Mouse (Mus musculus) A20 (cell line): ENCODE measurements around the gene Nfu1.
"Not testable (repeated sequence)": the region's sequence is repeated elsewhere in the genome, so short reads cannot be mapped to it uniquely, and the experiment has no call there.

Experiments used
- DNase-seq: peaks from one replicate; pipeline ENCODE4 v3.0.0-alpha.2; 2011; ENCODE audit warnings: low read depth, low spot score

The Nfu1 gene

DNA sequence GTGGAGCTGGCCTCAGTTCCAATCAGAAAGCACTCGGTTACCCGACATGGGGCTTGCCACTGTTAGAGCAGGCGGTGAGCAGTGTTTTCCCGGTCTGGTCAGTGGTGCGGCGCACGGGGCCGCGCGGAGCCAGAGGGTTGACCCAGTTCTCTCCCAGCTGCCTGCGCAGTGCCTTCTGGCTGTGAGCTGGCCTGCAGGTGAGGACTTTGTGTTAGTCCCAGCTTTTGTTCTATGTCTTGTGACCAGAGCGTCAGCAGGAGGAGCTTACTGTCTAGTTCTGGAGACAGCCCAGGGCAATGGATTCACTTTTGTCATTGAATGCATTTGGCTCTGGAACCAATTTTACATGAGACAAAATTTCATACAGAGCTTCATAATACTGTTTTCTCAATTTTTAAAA lies 12.8 kb downstream of the Nfu1 start:
- no peak for DNase-seq

DNA sequence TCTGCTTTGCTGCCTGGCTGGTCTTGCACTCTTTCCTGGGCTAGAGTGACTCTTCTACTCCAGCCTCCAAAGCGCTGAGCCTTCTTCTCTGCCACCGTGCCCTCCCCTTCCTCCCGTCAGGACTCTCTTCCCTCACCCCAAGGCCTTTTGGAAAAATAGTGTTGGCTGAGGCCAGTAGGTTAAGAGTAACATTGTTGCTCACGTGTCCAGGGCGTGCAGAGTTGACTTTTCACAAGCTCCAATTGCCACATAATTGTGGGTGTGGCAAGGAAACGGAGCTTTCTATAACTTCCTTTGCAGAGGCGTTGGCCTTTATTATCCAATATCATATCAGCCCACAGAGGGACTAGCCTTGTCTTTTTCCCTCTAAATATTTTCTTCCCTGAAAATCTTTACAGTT lies 17.9 kb downstream of the Nfu1 start:
- no peak for DNase-seq

DNA sequence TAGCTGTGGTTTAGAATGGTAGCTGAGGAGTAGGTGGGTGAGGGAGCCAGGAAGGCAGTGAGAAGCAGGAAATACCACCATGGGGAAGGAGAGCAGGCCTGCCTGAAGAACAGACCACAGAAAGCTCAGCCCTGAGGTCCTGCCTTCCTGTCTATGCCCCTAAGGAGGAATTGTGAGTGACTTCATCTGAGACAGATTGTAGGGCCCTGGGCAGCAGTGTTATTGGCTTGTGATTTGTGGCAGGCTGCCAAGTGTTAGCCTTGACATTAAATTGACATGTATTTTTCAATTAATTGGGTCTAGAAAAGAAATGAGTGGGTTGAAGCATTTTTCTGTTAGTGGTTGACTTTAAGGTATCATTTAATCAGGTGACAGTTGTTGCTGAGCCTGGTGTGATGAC lies 19.8 kb downstream of the Nfu1 start:
- no peak for DNase-seq

DNA sequence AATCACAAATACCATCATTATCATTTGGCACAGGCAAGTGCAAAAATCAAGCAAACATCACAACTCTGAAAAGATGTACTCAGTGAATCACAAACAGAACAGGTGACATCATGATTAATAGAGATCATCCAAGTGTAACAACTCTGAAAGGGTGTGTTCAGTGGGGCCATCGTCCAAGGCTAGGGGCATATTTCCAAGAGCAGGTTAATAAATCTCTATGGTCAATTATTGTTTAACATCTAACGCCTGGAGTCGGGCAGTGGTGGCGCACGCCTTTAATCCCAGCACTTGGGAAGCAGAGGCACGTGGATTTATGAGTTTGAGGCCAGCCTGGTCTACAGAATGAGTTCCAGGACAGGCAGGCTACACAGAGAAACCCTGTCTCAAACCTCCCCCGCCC lies 22.3 kb downstream of the Nfu1 start:
- DNase-seq: not testable (repeated sequence)

DNA sequence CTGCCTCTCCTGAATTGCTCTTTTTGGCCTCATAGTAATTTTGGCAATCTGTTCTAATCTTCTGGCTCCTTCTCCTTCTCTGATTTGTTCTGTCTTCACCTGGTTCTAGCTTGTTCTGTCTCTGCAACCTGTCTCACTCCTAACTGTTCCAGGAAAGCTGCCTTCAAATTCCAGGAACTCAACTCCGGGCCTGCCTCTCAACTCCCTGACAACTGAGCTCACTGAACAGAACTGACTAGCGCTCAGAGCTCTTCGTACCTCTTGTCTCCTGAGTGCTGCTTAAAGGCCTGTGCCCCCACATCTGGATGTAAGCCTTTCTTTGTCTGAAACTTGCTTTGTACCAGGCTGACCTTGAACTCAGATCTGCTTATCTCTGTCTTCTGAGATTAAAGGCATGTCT lies 23.4 kb downstream of the Nfu1 start:
- no peak for DNase-seq

DNA sequence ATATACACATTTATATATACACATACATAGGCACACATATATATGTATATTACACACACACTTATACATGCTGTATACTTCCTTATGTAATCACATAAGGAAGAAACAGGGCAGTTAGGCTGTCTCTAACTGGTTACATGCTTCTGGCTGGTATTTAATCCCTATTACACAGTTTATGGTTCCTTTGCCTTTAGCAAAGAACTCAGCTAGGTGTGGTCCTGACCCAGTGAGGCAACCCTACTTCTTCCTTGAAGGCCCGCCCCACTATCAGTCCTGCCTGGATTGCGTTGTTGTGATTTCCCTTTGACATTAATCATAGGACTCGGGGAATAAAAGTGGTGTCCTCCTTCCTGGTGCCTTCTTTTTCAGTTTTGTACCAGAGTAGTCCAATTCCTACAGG lies 25.4 kb downstream of the Nfu1 start:
- no peak for DNase-seq

DNA sequence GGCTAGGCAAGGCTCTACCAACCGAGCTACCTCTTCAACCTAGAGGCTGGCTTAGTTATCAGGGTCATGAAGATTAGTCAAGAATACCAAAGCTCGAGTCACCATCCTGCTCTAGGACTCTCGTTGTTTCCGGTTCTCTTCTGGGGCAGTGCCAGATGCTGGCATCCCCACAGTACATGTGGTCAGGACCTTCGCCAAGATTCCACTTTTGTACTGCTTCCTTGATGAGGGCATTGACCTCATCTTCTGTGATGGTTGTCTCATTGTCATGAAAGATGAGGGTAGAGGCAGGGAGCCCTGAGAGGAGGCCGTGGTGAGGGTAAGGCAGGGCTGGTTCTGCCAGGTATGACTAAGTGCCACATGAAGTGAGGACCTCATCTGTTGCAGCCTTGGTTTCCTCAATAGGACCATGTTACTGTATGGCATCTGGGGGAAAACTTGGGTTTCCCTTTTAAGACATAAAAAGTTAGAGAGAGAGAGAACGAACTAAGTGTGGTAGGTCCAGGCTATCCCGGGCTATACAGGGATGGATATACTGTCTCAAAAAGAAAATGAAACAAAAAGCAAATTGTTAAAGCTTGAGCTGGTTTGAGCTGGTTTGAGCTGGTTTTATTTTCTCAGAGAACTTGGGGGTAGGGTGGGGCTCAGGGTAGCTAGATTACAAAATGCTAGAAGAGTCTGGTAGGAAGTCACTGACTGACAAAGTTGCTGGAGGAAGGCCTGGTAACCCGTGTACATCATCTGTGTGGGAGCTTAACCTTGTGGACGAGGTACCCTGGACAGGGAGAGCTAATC lies 29.0 kb downstream of the Nfu1 start:
- DNase-seq: no peak

DNA sequence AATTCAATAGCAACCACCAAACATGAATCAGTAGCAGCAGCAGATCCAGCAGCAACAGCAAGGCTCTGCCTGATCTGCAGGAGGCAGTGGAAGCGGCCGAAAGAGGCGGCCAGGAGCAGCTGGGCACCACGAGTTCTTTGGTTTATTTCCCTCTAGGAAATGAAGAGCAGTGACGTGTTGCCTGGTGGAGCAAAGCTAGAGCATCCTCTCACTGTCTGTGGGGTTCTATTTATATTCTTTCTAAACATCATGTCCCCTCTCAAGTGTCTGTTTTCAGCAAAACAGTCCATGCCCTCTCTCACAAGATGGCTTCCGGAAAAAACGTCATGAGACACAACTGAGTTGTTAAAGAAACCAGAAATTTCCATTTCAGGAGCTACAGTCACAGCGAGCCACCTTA lies 30.1 kb downstream of the Nfu1 start:
- DNase-seq: no peak

DNA sequence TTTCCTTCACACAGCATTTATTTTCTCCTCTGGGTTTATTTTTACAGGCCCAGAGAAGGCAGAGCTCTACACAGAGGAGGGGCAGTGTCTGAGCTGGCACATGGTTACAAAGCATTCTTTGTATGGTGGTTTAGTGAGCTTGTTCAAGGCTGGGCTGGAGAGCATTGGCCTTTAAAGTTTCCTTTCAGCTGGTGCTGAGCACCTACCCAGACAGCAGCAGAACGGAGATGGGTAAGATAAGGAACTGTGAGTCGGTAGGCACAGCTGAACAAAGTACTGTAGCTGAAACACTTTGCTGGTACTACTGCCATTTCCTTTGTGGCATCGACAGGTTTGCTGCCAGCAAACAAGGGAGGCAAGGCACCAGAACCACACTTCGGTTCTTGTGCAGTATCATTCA lies 31.9 kb downstream of the Nfu1 start:
- DNase-seq: no peak

DNA sequence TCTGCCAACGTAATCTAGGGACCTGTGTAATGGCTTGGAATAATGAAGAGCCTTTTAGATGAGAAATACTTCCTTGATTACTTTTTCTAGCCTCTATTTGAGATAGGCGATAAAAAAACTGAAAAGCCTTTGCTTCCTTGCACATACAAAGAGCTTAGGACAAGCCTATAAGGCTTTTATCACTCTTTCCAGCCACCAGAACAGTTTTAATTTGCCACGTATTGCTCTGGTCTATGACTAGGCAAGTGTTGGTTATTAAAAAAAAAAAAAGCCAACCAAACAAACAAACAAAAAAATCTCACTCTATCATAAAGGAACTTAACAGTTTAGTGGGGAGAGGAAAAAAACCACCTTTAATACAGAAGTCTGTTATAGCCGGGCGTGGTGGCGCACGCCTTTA lies 32.4 kb downstream of the Nfu1 start:
- DNase-seq: no peak

DNA sequence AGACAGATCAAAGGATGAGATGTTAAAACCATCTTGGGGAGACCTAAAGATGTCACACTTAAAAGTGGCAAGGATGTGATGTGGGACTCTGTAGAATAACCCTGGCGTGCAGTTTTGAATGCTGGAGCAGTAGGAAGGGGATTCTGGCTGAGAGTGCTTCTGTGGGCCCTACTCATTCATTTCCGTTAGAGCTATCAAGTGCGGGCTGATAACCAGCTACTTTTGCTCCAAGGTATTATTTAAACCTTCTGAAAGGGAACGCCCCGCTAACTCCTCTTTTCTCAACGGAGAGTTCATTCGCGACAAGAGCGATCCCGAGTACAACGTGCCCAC lies 32.9 kb downstream of the Nfu1 start:
- DNase-seq: no peak

DNA sequence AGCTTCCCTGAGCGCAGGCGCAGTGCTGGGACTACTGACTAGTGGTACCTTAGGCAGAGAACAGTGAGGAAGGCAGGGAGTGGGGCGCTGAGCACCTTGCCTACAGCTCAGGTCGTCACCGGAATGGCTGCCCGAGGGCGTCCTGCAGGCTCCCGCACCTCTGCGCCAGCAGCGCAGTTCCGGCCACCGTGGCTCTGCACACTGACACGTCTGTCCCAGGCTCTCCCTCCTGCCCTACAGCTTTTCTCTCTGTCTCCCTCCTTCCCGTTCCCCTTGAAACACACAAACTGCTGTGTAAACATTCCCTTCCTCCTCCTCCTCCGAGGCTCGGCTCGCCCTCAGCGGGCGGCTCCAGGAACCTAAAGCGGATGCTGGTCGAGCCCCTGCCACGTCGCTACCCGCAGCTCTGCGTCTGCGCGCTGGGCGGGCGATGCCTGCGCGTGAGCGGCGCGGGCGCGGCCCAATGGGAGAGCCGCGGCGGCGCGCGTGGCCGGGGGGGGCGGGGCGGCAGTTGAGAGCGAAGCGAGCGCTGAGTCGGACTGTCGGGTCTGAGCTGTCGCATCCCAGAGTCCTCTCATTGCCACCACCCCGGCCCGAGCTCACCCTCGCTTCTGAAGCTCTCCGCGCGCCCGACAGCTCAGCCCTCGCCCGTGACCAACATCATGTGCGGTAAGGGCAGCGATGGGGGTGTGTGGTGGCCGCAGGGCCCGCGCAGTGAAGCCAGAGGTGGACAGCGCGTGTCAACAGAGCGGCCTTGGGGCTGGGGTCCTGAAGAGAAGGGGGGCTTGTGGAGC lies 33.5 kb downstream of the Nfu1 start, which contains the start of gene Gfpt1:
Gene Gfpt1, plus strand, starts transcription at position 510 of the 794 bp plus-strand sequence.
- peak; percentile 96 for DNase-seq

DNA sequence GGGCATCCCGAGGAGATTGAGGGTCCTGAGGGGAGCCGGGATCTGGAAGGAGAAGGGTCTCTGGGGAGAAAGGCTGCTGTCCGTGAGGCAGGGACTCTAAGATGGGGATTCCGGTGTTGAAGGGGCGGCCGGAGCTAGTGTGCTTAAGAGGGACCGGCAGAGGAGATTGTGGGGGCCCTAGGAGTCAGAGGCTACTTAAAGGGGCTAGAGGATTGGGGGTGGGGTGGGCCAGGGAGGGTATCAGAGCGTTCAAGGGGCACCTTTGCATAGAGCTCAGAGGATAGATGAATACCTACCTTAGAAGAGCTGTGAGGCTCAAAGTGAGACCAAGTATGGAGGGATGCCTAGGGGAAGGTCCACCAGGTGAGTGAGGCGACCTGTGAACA lies 34.1 kb downstream of the Nfu1 start:
- DNase-seq: peak; percentile 58

DNA sequence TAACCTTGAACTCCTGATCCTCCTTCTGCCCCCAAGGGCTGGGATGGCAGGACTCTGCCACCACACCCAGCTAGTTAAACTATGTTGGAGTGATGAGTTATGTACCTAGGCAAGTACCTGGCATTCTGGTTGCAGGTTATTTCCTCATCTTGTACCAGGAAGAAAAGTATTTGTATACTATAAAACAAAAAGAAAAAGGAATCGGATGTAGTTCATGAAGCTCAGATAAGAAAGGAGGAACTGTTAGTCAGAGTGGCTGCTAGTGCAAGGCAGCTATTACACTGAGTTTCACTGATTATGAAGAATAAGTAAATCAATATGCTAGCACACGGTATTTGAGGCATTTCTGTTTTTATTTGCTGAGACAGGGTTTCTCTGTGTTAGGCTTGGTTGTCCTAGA lies 35.9 kb downstream of the Nfu1 start:
- no peak for DNase-seq

DNA sequence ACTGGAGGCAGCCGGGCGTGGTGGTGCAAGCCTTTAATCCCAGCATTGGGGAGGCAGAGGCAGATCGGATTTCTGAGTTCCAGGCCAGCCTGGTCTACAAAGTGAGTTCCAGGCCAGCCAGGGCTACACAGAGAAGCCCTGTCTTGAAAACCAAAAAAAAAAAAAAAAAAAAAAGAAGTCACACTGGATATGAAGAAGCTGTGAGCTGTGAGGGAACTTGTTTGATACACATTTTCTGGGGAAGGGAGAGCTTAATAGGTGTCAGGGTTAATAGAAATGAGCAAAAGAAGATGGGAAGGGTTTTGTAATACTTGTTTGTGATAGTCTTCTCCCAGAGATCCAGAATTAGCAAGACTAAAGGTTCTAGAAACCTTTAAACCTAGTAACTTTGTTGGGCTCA lies 36.5 kb downstream of the Nfu1 start:
- no peak for DNase-seq

DNA sequence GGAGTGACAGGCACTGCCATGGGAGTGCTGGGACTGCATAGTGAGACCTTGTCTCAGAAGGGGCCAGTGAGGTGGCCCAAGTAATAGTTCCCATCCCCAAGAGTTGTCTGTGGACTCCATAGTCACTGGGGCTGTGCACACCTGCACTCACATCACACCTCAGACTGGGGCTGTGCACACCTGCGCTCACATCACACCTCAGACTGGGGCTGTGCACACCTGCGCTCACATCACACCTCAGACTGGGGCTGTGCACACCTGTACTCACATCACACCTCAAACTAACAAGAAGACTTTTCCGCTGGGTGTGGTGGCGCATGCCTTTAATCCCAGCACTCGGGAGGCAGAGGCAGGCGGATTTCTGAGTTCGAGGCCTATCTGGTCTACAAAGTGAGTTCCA lies 39.7 kb downstream of the Nfu1 start:
- not testable (repeated sequence) for DNase-seq

DNA sequence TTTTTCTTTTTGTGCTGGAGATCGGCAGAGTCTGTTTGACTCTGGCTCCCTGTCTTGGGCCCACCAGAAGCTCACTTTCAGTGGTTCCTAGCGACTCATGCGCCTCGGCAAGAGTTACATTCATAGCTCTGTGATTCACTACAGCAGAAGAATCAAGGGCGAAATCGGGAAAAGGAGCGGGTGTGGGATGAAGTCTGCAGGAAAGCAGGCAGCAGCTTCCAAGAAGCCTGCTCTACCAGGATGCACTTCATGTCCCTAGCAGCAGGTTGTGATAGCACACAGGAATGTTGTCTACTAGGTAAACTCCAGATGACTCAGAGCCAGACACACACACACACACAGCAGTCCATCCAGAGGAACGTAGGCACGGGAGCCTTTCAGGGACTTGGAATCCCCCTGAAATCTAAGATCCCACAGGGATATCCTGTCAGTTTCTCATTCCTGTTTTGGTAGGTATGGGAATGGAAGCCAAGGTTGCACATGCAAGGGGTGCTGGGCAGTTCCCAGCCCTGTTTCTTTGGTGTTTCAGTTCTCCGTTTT lies 42.9 kb downstream of the Nfu1 start:
- DNase-seq: no peak

DNA sequence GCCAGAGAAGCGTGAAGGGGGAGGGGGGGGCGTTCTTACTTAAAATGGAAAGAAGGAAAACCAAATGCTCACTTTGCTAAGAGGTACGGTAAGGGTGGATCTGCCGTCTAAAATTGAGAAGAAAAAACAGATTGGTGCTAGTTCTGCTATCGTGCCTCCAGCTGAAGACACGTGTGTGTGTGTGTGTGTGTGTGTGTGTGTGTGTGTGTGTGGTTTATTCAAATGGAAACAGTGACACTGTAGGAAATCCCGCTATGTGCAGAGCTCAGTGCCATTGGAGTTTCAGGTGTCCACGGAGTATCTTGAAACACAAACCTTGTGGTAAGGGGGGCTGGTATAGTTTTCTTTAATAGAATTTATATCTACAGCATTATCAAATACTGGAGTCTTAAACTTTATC lies 45.2 kb downstream of the Nfu1 start:
- DNase-seq: no peak

DNA sequence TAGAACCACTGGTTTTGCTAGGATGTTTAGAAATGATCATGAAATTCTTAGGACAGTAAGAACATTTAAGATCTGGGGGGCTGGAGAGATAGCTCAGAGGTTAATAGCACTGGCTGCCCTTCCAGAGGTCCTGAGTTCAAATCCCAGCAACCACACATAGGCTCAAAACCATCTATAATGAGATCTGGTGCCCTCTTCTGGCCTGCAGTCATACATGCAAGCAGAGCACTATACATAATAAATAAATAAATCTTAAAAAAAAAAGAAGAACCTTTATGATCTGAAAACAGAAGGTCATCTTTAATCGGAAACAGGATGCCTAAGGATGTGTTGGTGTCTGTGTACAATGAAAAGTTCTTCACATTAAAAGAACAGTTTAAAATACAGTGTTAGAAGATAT lies 50.7 kb downstream of the Nfu1 start:
- DNase-seq: peak; percentile 24

DNA sequence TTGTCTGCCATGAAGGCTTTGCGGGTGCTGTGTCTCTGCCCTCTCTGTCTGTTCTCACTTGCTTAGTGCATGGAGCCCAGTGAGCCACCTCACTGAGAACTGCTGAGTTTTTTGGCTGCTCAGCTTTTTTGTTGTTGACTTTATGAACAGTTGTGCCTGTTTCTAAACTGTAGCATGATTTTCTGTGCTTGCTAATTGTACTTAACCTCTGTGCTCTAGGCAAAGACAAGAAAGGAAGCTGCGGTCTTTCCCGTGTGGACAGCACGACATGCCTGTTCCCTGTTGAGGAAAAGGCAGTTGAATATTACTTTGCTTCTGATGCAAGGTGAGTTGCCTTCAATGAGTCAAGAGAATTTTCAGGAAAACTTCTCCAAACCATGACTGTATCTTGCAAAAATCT lies 54.5 kb downstream of the Nfu1 start:
- DNase-seq: no peak

DNA sequence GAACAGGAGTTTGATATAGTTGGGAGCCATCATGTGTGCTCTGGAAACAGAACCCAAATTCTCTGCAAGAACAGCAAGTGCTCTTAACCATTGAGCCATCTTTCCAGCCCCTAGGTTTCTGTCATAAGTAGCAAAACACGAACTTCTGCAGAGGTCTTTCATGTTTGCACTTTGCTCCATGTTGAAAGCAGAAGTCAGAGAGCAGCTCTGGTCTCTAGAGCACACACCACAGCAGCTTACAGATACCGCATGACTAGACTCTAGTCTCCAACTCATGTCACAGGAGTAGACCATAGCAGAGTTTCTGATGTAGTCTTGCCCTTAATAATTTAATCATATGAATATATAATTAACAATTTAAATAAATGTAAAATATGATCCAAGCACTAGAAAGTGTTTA lies 59.2 kb downstream of the Nfu1 start:
- peak; percentile 27 for DNase-seq

DNA sequence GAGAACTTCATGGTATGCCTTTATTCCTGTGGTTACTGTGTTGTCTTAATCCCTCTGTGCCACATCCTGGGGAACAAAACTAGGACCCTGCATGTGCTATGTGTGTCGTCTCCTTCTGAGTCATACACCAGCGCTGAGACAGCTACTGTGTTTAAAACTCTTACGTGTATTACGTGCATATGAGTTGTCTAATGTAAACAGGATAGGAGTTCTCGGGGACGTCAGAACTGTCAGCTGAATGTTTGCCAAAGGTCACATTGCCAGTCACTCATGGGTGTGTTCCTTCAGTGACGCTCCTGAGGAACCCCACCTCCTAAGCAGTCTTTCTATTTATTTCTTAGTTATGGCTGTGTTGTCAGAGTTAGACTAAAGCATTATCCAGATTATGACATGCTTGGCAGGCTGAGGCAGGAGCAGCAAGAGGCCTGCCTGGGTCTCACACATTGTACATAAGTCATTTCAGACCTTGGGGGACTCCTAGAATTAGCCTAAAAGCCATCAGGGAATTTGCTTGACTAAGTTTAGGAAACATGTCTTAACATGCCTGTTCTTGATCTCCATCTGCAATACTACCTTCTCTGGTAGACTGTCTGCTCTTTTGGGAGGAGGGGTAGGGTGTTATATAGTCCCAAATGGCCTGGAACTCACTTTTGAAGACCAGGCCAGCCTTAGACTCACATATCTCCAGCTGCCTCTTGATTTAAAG lies 60.3 kb downstream of the Nfu1 start:
- no peak for DNase-seq
